Mouse (Mus musculus) cerebral cortex, adult 2 months (tissue): ENCODE measurements around the gene Bud13.

Source experiments
- WGBS: fragments of 180-500 bp; shearing (Covaris S2); methylation state at CpG from one replicate; pipeline ENCODE4 v1.1.7; 2018; 5-methylcytosine and 5-hydroxymethylcytosine counted together

Gene Bud13

GRCm38 (mm10) chr9:46282631-46283436 is at the start of gene Bud13:
Gene Bud13 (plus strand): TSS chr9:46283008.
- WGBS = under 1% methylated on average over 55 of the region's 55 CpGs

GRCm38 (mm10) chr9:46235196-46235595 is 47.6 kb upstream of the Bud13 start:
- 91% methylated on average over 6 of the region's 6 CpGs for WGBS

GRCm38 (mm10) chr9:46235596-46235648 is 47.4 kb upstream of the Bud13 start, which contains the start of gene Apoc3:
Gene Apoc3 (minus strand): TSS chr9:46235636.

GRCm38 (mm10) chr9:46235649-46236048 is 47.2 kb upstream of the Bud13 start:
- WGBS = 86% methylated on average over 4 of the region's 4 CpGs

- 93% methylated on average over 7 of the region's 7 CpGs for WGBS
Observed at GRCm38 (mm10) chr9:46238850-46239249, 44.0 kb upstream of the Bud13 start.

- 88% methylated on average over 7 of the region's 7 CpGs for WGBS
Observed at GRCm38 (mm10) chr9:46240526-46241153, 42.2 kb upstream of the Bud13 start, which contains the start of gene Apoa4. Gene Apoa4 (plus strand): TSS chr9:46240696.

- WGBS = 78% methylated on average over 2 of the region's 2 CpGs
Observed at GRCm38 (mm10) chr9:46241818-46242217, 41.0 kb upstream of the Bud13 start.

- WGBS = 67% methylated on average over 4 of the region's 4 CpGs
Observed at GRCm38 (mm10) chr9:46243122-46243521, 39.7 kb upstream of the Bud13 start.

- WGBS = 56% methylated on average over 8 of the region's 8 CpGs
Observed at GRCm38 (mm10) chr9:46243584-46243983, 39.2 kb upstream of the Bud13 start.

GRCm38 (mm10) chr9:46246752-46247324 is 36.0 kb upstream of the Bud13 start:
- 18% methylated on average over 11 of the region's 11 CpGs for WGBS

GRCm38 (mm10) chr9:46256177-46256576 is 26.6 kb upstream of the Bud13 start:
- WGBS = 91% methylated on average over 7 of the region's 7 CpGs

GRCm38 (mm10) chr9:46256658-46257385 is 26.0 kb upstream of the Bud13 start:
- WGBS = 82% methylated on average over 10 of the region's 10 CpGs

GRCm38 (mm10) chr9:46257546-46257945 is 25.3 kb upstream of the Bud13 start:
- 92% methylated on average over 3 of the region's 3 CpGs for WGBS

GRCm38 (mm10) chr9:46259111-46259510 is 23.7 kb upstream of the Bud13 start:
- 90% methylated on average over 6 of the region's 6 CpGs for WGBS

GRCm38 (mm10) chr9:46261131-46261530 is 21.7 kb upstream of the Bud13 start:
- WGBS = 92% methylated on average over 7 of the region's 7 CpGs

GRCm38 (mm10) chr9:46268343-46268873 is 14.4 kb upstream of the Bud13 start, which contains the start of gene Apoa5:
Gene Apoa5 (plus strand): TSS chr9:46268633.
- WGBS = 55% methylated on average over 7 of the region's 7 CpGs

GRCm38 (mm10) chr9:46269125-46269524 is 13.7 kb upstream of the Bud13 start:
- 84% methylated on average over 5 of the region's 5 CpGs for WGBS

GRCm38 (mm10) chr9:46270782-46271181 is 12.0 kb upstream of the Bud13 start:
- 92% methylated on average over 4 of the region's 4 CpGs for WGBS

- 78% methylated on average over 9 of the region's 9 CpGs for WGBS
Observed at GRCm38 (mm10) chr9:46272070-46272469, 10.7 kb upstream of the Bud13 start.

- 5% methylated on average over 45 of the region's 45 CpGs for WGBS
Observed at GRCm38 (mm10) chr9:46272677-46273454, 9.9 kb upstream of the Bud13 start, which contains the start of gene Zpr1. Gene Zpr1 (plus strand): TSS chr9:46273064.

GRCm38 (mm10) chr9:46274494-46274893 is 8.3 kb upstream of the Bud13 start:
- WGBS = 90% methylated on average over 9 of the region's 9 CpGs

GRCm38 (mm10) chr9:46298381-46298780 is 15.6 kb downstream of the Bud13 start:
- 91% methylated on average over 4 of the region's 4 CpGs for WGBS
